Mouse (Mus musculus) limb, embryonic 14.5 days (tissue): ENCODE measurements around the gene Srp68. TPM values are rescaled to one million over a fixed set of nuclear protein-coding genes. Genes with fewer than 3 reads are reported as not detected.

Experiments
- ATAC-seq: fragments of 200-750 bp; cut with Nextera tagmentation; 2 replicates; pipeline ENCODE4 v1.8.0; 2017; ENCODE audit warnings: low read depth, moderate number of reproducible peaks, moderate TSS enrichment; ENCODE audit not compliant: low FRiP score
- DNase-seq: peaks from one replicate; pipeline ENCODE4 v3.0.0-alpha.2; 2015; ENCODE audit warnings: low spot score
- H3K27ac ChIP-seq: fragments of 300-500 bp; sonication (generic); replicated peaks from 2 replicates; pipeline ENCODE4 v1.5.1; 2014; ENCODE audit warnings: low read depth, mild to moderate bottlenecking, low read length, moderate library complexity, mixed read lengths
- H3K27me3 ChIP-seq: fragments of 300-500 bp; sonication (generic); 2 replicates; pipeline ENCODE4 v1.6.1; 2014; ENCODE audit warnings: low read length, mixed read lengths; ENCODE audit not compliant: control insufficient read depth, insufficient read depth
- H3K36me3 ChIP-seq: fragments of 300-500 bp; sonication (generic); 2 replicates; pipeline ENCODE4 v1.6.1; 2014; ENCODE audit warnings: mild to moderate bottlenecking, low read length, moderate library complexity, mixed read lengths; ENCODE audit not compliant: control insufficient read depth, insufficient read depth
- H3K4me1 ChIP-seq: fragments of 300-500 bp; sonication (generic); 2 replicates; pipeline ENCODE4 v1.6.1; 2014; ENCODE audit warnings: antibody characterized with exemption, low read length, mixed read lengths; ENCODE audit not compliant: control insufficient read depth, insufficient read depth
- H3K4me2 ChIP-seq: fragments of 300-500 bp; sonication (generic); replicated peaks from 2 replicates; pipeline ENCODE4 v1.6.1; 2014; ENCODE audit warnings: low read depth, mild to moderate bottlenecking, low read length, moderate library complexity; ENCODE audit not compliant: severe bottlenecking
- H3K4me3 ChIP-seq: fragments of 300-500 bp; sonication (generic); replicated peaks from 2 replicates; pipeline ENCODE4 v1.5.1; 2014; ENCODE audit warnings: low read length
- H3K9ac ChIP-seq: fragments of 300-500 bp; sonication (generic); 2 replicates; pipeline ENCODE4 v1.6.1; 2014; ENCODE audit warnings: mild to moderate bottlenecking, low read depth, low read length, moderate library complexity; ENCODE audit not compliant: severe bottlenecking
- H3K9me3 ChIP-seq: fragments of 300-500 bp; sonication (generic); 2 replicates; pipeline ENCODE4 v1.6.1; 2016; ENCODE audit warnings: low read length; ENCODE audit not compliant: control insufficient read depth
- POLR2A ChIP-seq: fragments of 200-500 bp; IDR thresholded peaks from 2 replicates; pipeline ENCODE4 v1.8.0; 2012; ENCODE audit warnings: inconsistent platforms, mild to moderate bottlenecking, moderate library complexity, borderline replicate concordance; ENCODE audit not compliant: insufficient read depth, insufficient read length; ENCODE audit errors: extremely low read depth
- WGBS: fragments of 180-500 bp; shearing (Covaris S2); extraction: QIAGEN DNeasy Blood & Tissue Kit; methylation state at CpG from one replicate; pipeline ENCODE4 v1.1.7; 2014; 5-methylcytosine and 5-hydroxymethylcytosine counted together
- polyA plus RNA-seq, 2 experiments: library from polyadenylated mRNA; depleted of rRNA in 1 of 2; stranded (reverse) in 1 of 2; unstranded in 1 of 2; fragments of >200 nt; fragmentation: Nextera tagmentation in 1 of 2; extraction: Ambion mirVana in 1 of 2; gene quantifications; 2 replicates each; pipeline versions ENCODE4 v1.2.1 to v1.2.3; 2012 to 2014

Gene Srp68
- polyA plus RNA-seq, 2 experiments = 94.9 to 111 TPM

DNA sequence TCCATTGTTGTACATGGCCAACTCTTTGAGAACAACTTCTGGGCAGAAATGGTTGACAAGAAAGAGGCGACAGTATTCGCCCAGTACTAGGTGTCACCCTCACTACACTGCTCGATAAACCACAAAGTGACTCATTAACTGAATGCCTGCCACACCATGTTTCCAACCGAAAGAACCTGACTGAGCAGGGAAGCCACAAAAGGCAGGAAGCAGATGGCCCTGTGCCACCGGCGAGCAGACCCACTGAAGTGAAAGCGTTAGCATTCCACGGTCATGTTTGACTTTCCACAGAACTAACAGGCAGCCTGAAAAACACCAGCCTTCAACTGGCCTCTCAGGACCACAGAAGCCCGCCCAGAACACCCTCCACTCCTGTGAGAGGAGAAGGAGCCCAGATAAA is 19.4 kb downstream of the Srp68 start:
- no peak for TF ChIP-seq POLR2A
- Histone ChIP-seq H3K4me1 (no peaks in the 10 kb centered on the region), H3K9me3 (no peaks in the 10 kb centered on the region), H3K36me3 (peaks cover 95% of the 10 kb centered on the region), H3K27ac (no peak overlapping the region), H3K27me3 (no peaks in the 10 kb centered on the region), H3K4me2 (no peak overlapping the region), H3K9ac (no peak overlapping the region), H3K4me3 (no peak overlapping the region)
- WGBS = 78% methylated on average over 9 of the region's 9 CpGs
- DNase-seq = no peak
- no peak for ATAC-seq

- WGBS = 84% methylated on average over 3 of the region's 3 CpGs
- H3K27ac ChIP-seq = no peak overlapping the region
- H3K9ac ChIP-seq = no peak overlapping the region
- no peaks in the 10 kb centered on the region for H3K9me3 ChIP-seq
- TF ChIP-seq POLR2A = no peak
- peaks cover 95% of the 10 kb centered on the region for H3K36me3 ChIP-seq
- H3K4me2 ChIP-seq = no peak overlapping the region
- ATAC-seq (no peak), DNase-seq (no peak)
- no peak overlapping the region for H3K4me3 ChIP-seq
- no peaks in the 10 kb centered on the region for H3K27me3 ChIP-seq
- H3K4me1 ChIP-seq = no peaks in the 10 kb centered on the region
Measured at GRCm38 (mm10) chr11:116253076-116253600, 20.9 kb downstream of the Srp68 start.

DNA sequence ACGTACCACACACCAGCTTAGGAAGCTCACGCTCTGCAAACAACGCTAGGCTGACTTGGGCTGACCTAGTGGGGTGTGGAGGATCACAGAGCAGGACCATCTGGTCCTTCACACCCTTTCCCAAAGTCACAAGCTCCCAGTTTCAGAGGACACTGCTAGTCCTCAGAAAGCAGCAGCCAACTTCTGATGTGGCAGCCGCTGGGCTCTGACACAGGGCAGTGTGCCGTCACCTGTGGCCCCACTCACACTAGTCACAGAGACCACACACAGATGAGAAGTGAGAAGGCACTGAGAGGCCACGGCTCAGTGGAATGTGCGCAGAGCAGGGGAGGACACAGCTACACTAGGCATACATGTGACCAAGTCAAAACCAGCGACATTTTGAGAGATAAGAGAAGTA is 23.1 kb downstream of the Srp68 start:
- H3K27me3 ChIP-seq = no peaks in the 10 kb centered on the region
- no peaks in the 10 kb centered on the region for H3K9me3 ChIP-seq
- H3K27ac ChIP-seq = no peak overlapping the region
- no peak for TF ChIP-seq POLR2A
- DNase-seq (no peak), ATAC-seq (no peak)
- no peak overlapping the region for H3K4me3 ChIP-seq
- 86% methylated on average over 8 of the region's 8 CpGs for WGBS
- H3K36me3 ChIP-seq = peaks cover 98% of the 10 kb centered on the region
- no peak overlapping the region for H3K9ac ChIP-seq
- no peak overlapping the region for H3K4me2 ChIP-seq
- no peaks in the 10 kb centered on the region for H3K4me1 ChIP-seq

- H3K4me1 ChIP-seq = no peaks in the 10 kb centered on the region
- ATAC-seq (no peak), DNase-seq (no peak)
- no peak for TF ChIP-seq POLR2A
- H3K27ac ChIP-seq = no peak overlapping the region
- WGBS = 65% methylated on average over 14 of the region's 14 CpGs
- no peaks in the 10 kb centered on the region for H3K27me3 ChIP-seq
- peaks cover 92% of the 10 kb centered on the region for H3K36me3 ChIP-seq
- no peak overlapping the region for H3K9ac ChIP-seq
- H3K9me3 ChIP-seq = no peaks in the 10 kb centered on the region
- no peak overlapping the region for H3K4me3 ChIP-seq
- H3K4me2 ChIP-seq = no peak overlapping the region
Measured at GRCm38 (mm10) chr11:116247502-116248222, 26.4 kb downstream of the Srp68 start.

- no peak overlapping the region for H3K27ac ChIP-seq
- no peaks in the 10 kb centered on the region for H3K27me3 ChIP-seq
- ATAC-seq = no peak
- TF ChIP-seq POLR2A = no peak
- H3K9ac ChIP-seq = no peak overlapping the region
- H3K4me3 ChIP-seq = no peak overlapping the region
- peaks cover 8% of the 10 kb centered on the region for H3K4me1 ChIP-seq
- H3K36me3 ChIP-seq = peaks cover 72% of the 10 kb centered on the region
- no peak overlapping the region for H3K4me2 ChIP-seq
- no peaks in the 10 kb centered on the region for H3K9me3 ChIP-seq
- WGBS = 76% methylated on average over 5 of the region's 6 CpGs
- no peak for DNase-seq
Measured at GRCm38 (mm10) chr11:116245616-116246015, 28.4 kb downstream of the Srp68 start.
